In genomic region chr1:191952733-191953335, GRCm38 (mm10) we compare ENCODE assay signal across 14 mouse cellular contexts. TPM values are rescaled to one million over a fixed set of nuclear protein-coding genes. Genes with fewer than 3 reads are reported as not detected.
DNase-seq lines count a peak whose midpoint lies in the region.
"Had no signal": no experiment of that assay in that cellular context is flagged by ENCODE, and none has a peak within 500 bp of the region (broad histone marks: within the 10 kb centered on the region; RNA-seq: fewer than 3 reads in every experiment).

No protein-coding gene starts in this region.

- intact Hi-C loops in left cerebral cortex, postnatal 4 days (cut with DNase I) = no loop called here

- peak; percentile 80 for DNase-seq in left cerebral cortex, adult 11 months (ENCODE audit: low spot score)
- no peak for DNase-seq in left cerebral cortex, postnatal 4 days
- peak; percentile 27 to 57 for DNase-seq in frontal cortex, postnatal 14 days (ENCODE audit: low spot score in 2 of 2)
- peak; percentile 34 to 90 for DNase-seq in left cerebral cortex, adult 8-10 months (ENCODE audit: low spot score in 2 of 2)
- peak; percentile 67 to 81 for DNase-seq in right cerebral cortex, postnatal 36 days (ENCODE audit: low spot score in 2 of 2)
- no peak for DNase-seq in urinary bladder, postnatal 25 days (ENCODE audit: low spot score)
- DNase-seq in cerebellum, postnatal 10 days = no peak
- DNase-seq: adrenal gland, postnatal 14 days; cerebellum, adult 2 months; heart, adult 18-20 months; kidney, adult 18-20 months; kidney, postnatal 10 days; thymus, adult 18-20 months had no signal

RNA-seq across cellular contexts. Expression of gene Rd3, which starts 24.3 kb away (rescaled TPM):
- under 1 TPM; 0.56 TPM for total RNA-seq in left cerebral cortex, postnatal 4 days (2021)
- total RNA-seq in left cerebral cortex, adult 8-10 months (2022) = under 1 TPM; 0.09 to 0.42 (median 0.27) TPM
- total RNA-seq: adrenal gland, postnatal 14 days; hematopoietic stem cell, adult 5-6 weeks had no signal

RNA-seq across cellular contexts. Expression of gene Slc30a1, which starts 46.3 kb away (rescaled TPM):
- total RNA-seq in left cerebral cortex, postnatal 4 days (2021) = 10 to 100 TPM; 24.2 to 27.0 TPM
- 10 to 100 TPM; 32.2 to 42.0 (median 35.1) TPM for total RNA-seq in left cerebral cortex, adult 8-10 months (2022)

Comparison
In these comparisons a context has a peak if more than half of its experiments do, and no peak if none do; other contexts are left out.
1. DNase-seq: peak in left cerebral cortex, adult 11 months (single experiment), frontal cortex, postnatal 14 days (2 of 2), left cerebral cortex, adult 8-10 months (2 of 2) and right cerebral cortex, postnatal 36 days (2 of 2); none in left cerebral cortex, postnatal 4 days (single experiment), urinary bladder, postnatal 25 days (single experiment) and cerebellum, postnatal 10 days (0 of 2).